Mouse (Mus musculus) CH12.LX (cell line): ENCODE data around the gene Emc1. TPM values are rescaled to one million over a fixed set of nuclear protein-coding genes. Genes with fewer than 3 reads are reported as not detected.

Source experiments
- DNase-seq: peaks from one replicate; pipeline ENCODE4 v3.0.0-alpha.2; 2013; ENCODE audit errors: extremely low read depth
- H3K27ac ChIP-seq: 2 replicates; pipeline ENCODE4 v1.5.1; 2012; ENCODE audit warnings: low read depth, mild to moderate bottlenecking, control low read depth, moderate library complexity; ENCODE audit not compliant: insufficient read depth
- H3K27me3 ChIP-seq: replicated peaks from 2 replicates; pipeline ENCODE3; 2012; ENCODE audit warnings: inconsistent platforms
- H3K36me3 ChIP-seq, 2 experiments: replicated peaks in 1 of 2; 2 replicates each; pipeline versions ENCODE3 to v1.6.1; 2012; ENCODE audit warnings: inconsistent platforms in 1 of 2, low read length in 1 of 2, mild to moderate bottlenecking in 1 of 2, mixed read lengths in 1 of 2, moderate library complexity in 1 of 2; ENCODE audit not compliant: control insufficient read depth in 1 of 2, insufficient read depth in 1 of 2
- H3K4me1 ChIP-seq, 2 experiments: 2 replicates each; pipeline ENCODE4 v1.6.1; 2012; ENCODE audit warnings: inconsistent platforms in 1 of 2, moderate library complexity in 1 of 2; ENCODE audit not compliant: insufficient read depth in 2 of 2, control insufficient read depth in 1 of 2
- H3K4me2 ChIP-seq: 2 replicates; pipeline ENCODE4 v1.6.1; 2012; ENCODE audit warnings: low read depth, mild to moderate bottlenecking, control low read depth; ENCODE audit not compliant: poor library complexity, insufficient read depth, severe bottlenecking
- H3K4me3 ChIP-seq, 3 experiments: fragments of 150-350 bp in 1 of 3; sonication (generic) in 1 of 3; replicated peaks in 1 of 3; 2 replicates each; pipeline versions ENCODE3 to v1.5.1; 2011 to 2012; ENCODE audit warnings: low read depth in 2 of 3, low read length in 2 of 3, mild to moderate bottlenecking in 2 of 3, moderate library complexity in 2 of 3, control low read depth in 1 of 3, improper control_type of control experiment in 1 of 3, inconsistent platforms in 1 of 3, mixed read lengths in 1 of 3; ENCODE audit not compliant: poor library complexity in 1 of 3
- H3K79me2 ChIP-seq: replicated peaks from 2 replicates; pipeline ENCODE4 v1.6.1; 2012; ENCODE audit warnings: mild to moderate bottlenecking, moderate library complexity; ENCODE audit not compliant: control insufficient read depth, poor library complexity, insufficient read depth, severe bottlenecking; ENCODE audit errors: extremely low read depth
- H3K9ac ChIP-seq: 2 replicates; pipeline ENCODE4 v1.6.1; 2012; ENCODE audit warnings: low read depth, mild to moderate bottlenecking, control low read depth, moderate library complexity; ENCODE audit not compliant: insufficient read depth
- H3K9me3 ChIP-seq: replicated peaks from 2 replicates; pipeline ENCODE3; 2012; ENCODE audit warnings: low read length, inconsistent platforms, mixed read lengths
- BHLHE40 ChIP-seq: IDR thresholded peaks from 2 replicates; pipeline ENCODE4 v1.6.1; 2011; ENCODE audit warnings: mild to moderate bottlenecking, low read depth, low read length, improper control_type of control experiment
- CHD1 ChIP-seq: IDR thresholded peaks from 2 replicates; pipeline ENCODE4 v1.6.1; 2012; ENCODE audit warnings: low read depth, low read length, improper control_type of control experiment, inconsistent platforms
- CHD2 ChIP-seq: IDR thresholded peaks from 2 replicates; pipeline ENCODE4 v1.6.1; 2011; ENCODE audit warnings: low read length, improper control_type of control experiment
- CTCF ChIP-seq, 2 experiments: IDR thresholded peaks in 1 of 2; conservative IDR thresholded peaks in 1 of 2; 2 replicates each; pipeline ENCODE4 v1.5.1; 2011 to 2012; ENCODE audit warnings: low read depth in 2 of 2, low read length in 2 of 2, improper control_type of control experiment in 1 of 2, inconsistent platforms in 1 of 2, mild to moderate bottlenecking in 1 of 2, moderate library complexity in 1 of 2
- ETS1 ChIP-seq: conservative IDR thresholded peaks from 2 replicates; pipeline ENCODE4 v1.6.1; 2012; ENCODE audit warnings: low read depth, mild to moderate bottlenecking, inconsistent platforms, low read length, improper control_type of control experiment, moderate library complexity
- GABPA ChIP-seq: IDR thresholded peaks from 2 replicates; pipeline ENCODE4 v1.6.1; 2012; ENCODE audit warnings: low read depth, low read length, improper control_type of control experiment, inconsistent platforms; ENCODE audit not compliant: insufficient replicate concordance
- IRF4 ChIP-seq: IDR thresholded peaks from 2 replicates; pipeline ENCODE4 v1.6.1; 2014; ENCODE audit warnings: low read depth, mild to moderate bottlenecking, inconsistent platforms, low read length, improper control_type of control experiment
- JUN ChIP-seq: IDR thresholded peaks from 2 replicates; pipeline ENCODE4 v1.6.1; 2011; ENCODE audit warnings: low read depth, mild to moderate bottlenecking, low read length, improper control_type of control experiment, moderate library complexity; ENCODE audit not compliant: insufficient read depth
- JUND ChIP-seq: conservative IDR thresholded peaks from 2 replicates; pipeline ENCODE4 v1.6.1; 2011; ENCODE audit warnings: low read depth, low read length, improper control_type of control experiment
- MAFK ChIP-seq: IDR thresholded peaks from 2 replicates; pipeline ENCODE4 v1.6.1; 2011; ENCODE audit warnings: low read length, improper control_type of control experiment; ENCODE audit not compliant: insufficient replicate concordance
- MAX ChIP-seq: IDR thresholded peaks from 2 replicates; pipeline ENCODE4 v1.6.1; 2011; ENCODE audit warnings: low read length, improper control_type of control experiment
- MAZ ChIP-seq: IDR thresholded peaks from 2 replicates; pipeline ENCODE4 v1.6.1; 2012; ENCODE audit warnings: low read depth, mild to moderate bottlenecking, inconsistent platforms, low read length, improper control_type of control experiment, moderate library complexity
- MEF2A ChIP-seq: IDR thresholded peaks from 2 replicates; pipeline ENCODE4 v1.6.1; 2014; ENCODE audit warnings: low read depth, mild to moderate bottlenecking, inconsistent platforms, low read length, improper control_type of control experiment, borderline replicate concordance
- MYC ChIP-seq: IDR thresholded peaks from 2 replicates; pipeline ENCODE4 v1.6.1; 2011; ENCODE audit warnings: low read depth, mild to moderate bottlenecking, improper control_type of control experiment, low read length
- NELFE ChIP-seq: IDR thresholded peaks from 2 replicates; pipeline ENCODE4 v1.6.1; 2011; ENCODE audit warnings: low read depth, low read length, improper control_type of control experiment
- PAX5 ChIP-seq: IDR thresholded peaks from 2 replicates; pipeline ENCODE4 v1.6.1; 2012; ENCODE audit warnings: low read length, inconsistent platforms, mixed read lengths
- POLR2A ChIP-seq: IDR thresholded peaks from 2 replicates; pipeline ENCODE4 v1.6.1; 2011; ENCODE audit warnings: low read depth, mild to moderate bottlenecking, improper control_type of control experiment, low read length
- POLR2AphosphoS2 ChIP-seq: IDR thresholded peaks from 2 replicates; pipeline ENCODE4 v1.6.1; 2011; ENCODE audit warnings: low read depth, low read length, improper control_type of control experiment
- RAD21 ChIP-seq: IDR thresholded peaks from 2 replicates; pipeline ENCODE4 v1.6.1; 2011; ENCODE audit warnings: low read depth, mild to moderate bottlenecking, low read length, improper control_type of control experiment, moderate library complexity
- RCOR1 ChIP-seq: conservative IDR thresholded peaks from 2 replicates; pipeline ENCODE4 v1.6.1; 2012; ENCODE audit warnings: low read depth, mild to moderate bottlenecking, inconsistent platforms, low read length, improper control_type of control experiment
- SIN3A ChIP-seq: IDR thresholded peaks from 2 replicates; pipeline ENCODE4 v1.6.1; 2012; ENCODE audit warnings: low read length, improper control_type of control experiment, inconsistent platforms
- SMC3 ChIP-seq: IDR thresholded peaks from 2 replicates; pipeline ENCODE4 v1.6.1; 2011; ENCODE audit warnings: low read depth, low read length, improper control_type of control experiment
- TBP ChIP-seq: conservative IDR thresholded peaks from 2 replicates; pipeline ENCODE4 v1.6.1; 2011; ENCODE audit warnings: low read depth, low read length, improper control_type of control experiment
- TCF12 ChIP-seq: IDR thresholded peaks from 2 replicates; pipeline ENCODE4 v1.6.1; 2014; ENCODE audit warnings: low read depth, mild to moderate bottlenecking, inconsistent platforms, low read length, improper control_type of control experiment
- USF1 ChIP-seq: IDR thresholded peaks from 2 replicates; pipeline ENCODE4 v1.6.1; 2014; ENCODE audit warnings: low read depth, mild to moderate bottlenecking, inconsistent platforms, low read length, improper control_type of control experiment
- USF2 ChIP-seq: conservative IDR thresholded peaks from 2 replicates; pipeline ENCODE4 v1.6.1; 2011; ENCODE audit warnings: low read depth, low read length, improper control_type of control experiment
- ZKSCAN1 ChIP-seq: IDR thresholded peaks from 2 replicates; pipeline ENCODE4 v1.6.1; 2012; ENCODE audit warnings: low read depth, inconsistent platforms, low read length, improper control_type of control experiment, borderline replicate concordance
- dilution Hi-C: fragments of 300-500 bp; cut with MboI; formaldehyde crosslinking; loops from 2 replicates; pipeline ENCODE4 v1.14.3; 2020; ENCODE audit warnings: low sequenced_read_pairs; ENCODE audit not compliant: extremely low pct_unique_long_range_greater_than_20kb, extremely low pct_ligation_motif_present
- in situ Hi-C: fragments of 300-500 bp; cut with MboI; formaldehyde crosslinking; loops from 3 replicates; pipeline ENCODE4 v1.14.3; 2019; ENCODE audit warnings: low sequenced_read_pairs, low pct_ligation_motif_present, low pct_unique_long_range_greater_than_20kb, mixed read lengths
- polyA plus RNA-seq: library from polyadenylated mRNA; unstranded; fragments of >175 nt; gene quantifications from 2 replicates; pipeline ENCODE4 v1.2.1, GENCODE M21; 2012; ENCODE audit warnings: low read depth; ENCODE audit not compliant: insufficient read length
- total RNA-seq, 2 experiments: library from RNA; depleted of rRNA; stranded (reverse); fragments of 300-350 nt in 1 of 2; fragments of >200 nt in 1 of 2; gene quantifications; 2 replicates each; pipeline ENCODE4 v1.2.3; 2012 to 2014

Emc1 gene
- total and polyA plus RNA-seq, 3 experiments: 12.0 to 25.7 (median 19.1) TPM

DNA sequence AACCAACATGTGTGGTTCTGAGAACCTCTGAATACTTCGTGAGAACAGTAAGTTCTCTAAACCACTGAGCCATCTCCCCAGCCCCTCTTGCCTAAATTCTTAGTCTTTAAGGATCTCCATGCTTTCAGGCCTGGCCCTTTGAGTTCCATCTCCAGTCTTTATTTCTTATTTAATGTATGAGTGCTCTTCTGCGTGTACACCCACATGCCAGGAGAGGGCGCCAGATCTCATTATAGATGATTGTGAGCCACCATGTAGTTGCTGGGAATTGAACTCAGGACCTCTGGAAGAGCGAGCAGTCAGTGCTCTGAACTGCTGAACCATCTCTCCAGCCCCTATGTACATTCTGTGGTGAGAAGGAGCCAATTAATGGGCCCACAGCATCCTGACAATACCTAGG lies 39.8 kb upstream of the Emc1 start:
- Histone ChIP-seq H3K9ac (no peak overlapping the region), H3K4me1 (peaks cover 30 to 73% of the 10 kb centered on the region in 2 experiments), H3K36me3 (peaks cover 0 to 27% of the 10 kb centered on the region in 2 experiments), H3K9me3 (no peaks in the 10 kb centered on the region), H3K27ac (no peak overlapping the region), H3K4me2 (no peak overlapping the region), H3K27me3 (peaks cover 8% of the 10 kb centered on the region), H3K79me2 (no peaks in the 10 kb centered on the region), H3K4me3 (no peak overlapping the region)
- dilution Hi-C loops: no loop called here
- in situ Hi-C loops: no loop called here
- DNase-seq: peak; percentile 55
- 0 out of 2 replicates have a peak, but pooled peaks have one; percentile 35 for TF ChIP-seq SIN3A
- TF ChIP-seq USF1: no peak
- no peak for TF ChIP-seq MEF2A
- TF ChIP-seq SMC3: peak; percentile 35
- TF ChIP-seq JUN: no peak
- TF ChIP-seq BHLHE40: no peak
- no peak for TF ChIP-seq ETS1
- peak; percentile 35 to 60; a peak in 2 of 4 replicates for TF ChIP-seq CTCF (conservative IDR thresholded peaks at IDR 0.05 in 1 of 2, IDR thresholded peaks at IDR 0.05 in 1 of 2; ENCODE audit: low read depth in 2 of 2, low read length in 2 of 2)
- TF ChIP-seq RAD21: peak; percentile 22

DNA sequence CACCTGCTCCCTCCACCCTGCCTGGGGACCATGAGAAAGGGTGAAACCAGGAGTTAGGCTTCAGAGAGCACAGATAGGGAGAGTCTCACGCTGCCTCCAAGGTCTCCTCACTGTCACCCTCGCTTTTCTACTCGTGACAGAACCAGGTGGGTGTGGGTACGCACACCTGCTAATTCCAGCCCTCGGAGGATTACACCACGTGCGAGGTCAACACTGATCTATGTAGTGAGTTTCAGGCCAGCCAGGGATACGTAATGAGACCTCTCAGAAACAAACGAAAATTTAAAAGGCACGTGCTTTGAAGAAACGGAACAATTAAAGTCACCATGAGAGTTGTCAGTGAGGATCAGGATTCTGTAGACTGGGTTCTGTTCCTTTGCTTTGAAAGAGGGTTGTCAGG lies 33.9 kb upstream of the Emc1 start:
- H3K4me2 ChIP-seq: no peak overlapping the region
- H3K36me3 ChIP-seq: peaks cover 2 to 47% of the 10 kb centered on the region in 2 experiments
- no peak overlapping the region for H3K4me3 ChIP-seq
- H3K79me2 ChIP-seq: no peaks in the 10 kb centered on the region
- H3K9me3 ChIP-seq: no peaks in the 10 kb centered on the region
- H3K4me1 ChIP-seq: peaks cover 16 to 49% of the 10 kb centered on the region in 2 experiments
- H3K9ac ChIP-seq: no peak overlapping the region
- DNase-seq: no peak
- TF ChIP-seq MAFK: no peak
- peak; percentile 65 for TF ChIP-seq BHLHE40
- 0 out of 2 replicates have a peak, but pooled peaks have one; percentile 63 for TF ChIP-seq MAX
- no peak for TF ChIP-seq POLR2A
- no peak for TF ChIP-seq MAZ
- TF ChIP-seq MEF2A: no peak
- TF ChIP-seq, all 38 proteins: peak for 2
- in situ Hi-C loops (no loop called here), dilution Hi-C loops (no loop called here)
- no peak overlapping the region for H3K27ac ChIP-seq
- H3K27me3 ChIP-seq: no peaks in the 10 kb centered on the region

DNA sequence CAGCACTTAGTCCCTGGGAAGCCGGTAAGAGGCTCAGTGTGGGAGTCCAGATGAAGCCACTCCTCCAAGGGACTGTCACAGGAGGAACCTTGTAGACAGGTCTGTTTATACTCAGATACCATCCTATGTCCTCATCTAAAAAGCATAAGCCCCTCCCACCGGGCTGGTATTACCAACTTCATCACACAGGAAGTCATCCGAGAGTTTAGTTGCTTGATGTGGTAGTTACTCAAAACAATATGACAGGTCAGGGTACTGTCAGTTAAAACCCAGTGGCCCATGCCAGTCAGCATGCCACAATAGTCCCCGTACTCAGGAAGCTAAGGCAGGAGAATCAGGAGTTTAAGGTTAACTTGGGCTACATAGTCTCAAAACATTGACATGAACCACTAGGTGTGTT lies 32.6 kb upstream of the Emc1 start:
- no peak overlapping the region for H3K27ac ChIP-seq
- H3K36me3 ChIP-seq: peaks cover 2 to 39% of the 10 kb centered on the region in 2 experiments
- no peaks in the 10 kb centered on the region for H3K9me3 ChIP-seq
- TF ChIP-seq TCF12 (no peak), NELFE (no peak), BHLHE40 (no peak), ETS1 (no peak), CHD2 (no peak), ZKSCAN1 (no peak), RCOR1 (no peak), MAX (no peak), MYC (no peak), JUND (no peak), TBP (no peak), PAX5 (no peak), MAFK (no peak), MEF2A (no peak), RAD21 (no peak), USF2 (no peak), IRF4 (no peak), POLR2AphosphoS2 (no peak), CHD1 (no peak), GABPA (no peak)
- H3K9ac ChIP-seq: no peak overlapping the region
- H3K27me3 ChIP-seq: no peaks in the 10 kb centered on the region
- no peak overlapping the region for H3K4me2 ChIP-seq
- H3K79me2 ChIP-seq: no peaks in the 10 kb centered on the region
- no peak overlapping the region for H3K4me3 ChIP-seq
- dilution Hi-C loops (no loop called here), in situ Hi-C loops (no loop called here)
- H3K4me1 ChIP-seq: peaks cover 7 to 37% of the 10 kb centered on the region in 2 experiments
- DNase-seq: no peak
